In the genomic region with DNA sequence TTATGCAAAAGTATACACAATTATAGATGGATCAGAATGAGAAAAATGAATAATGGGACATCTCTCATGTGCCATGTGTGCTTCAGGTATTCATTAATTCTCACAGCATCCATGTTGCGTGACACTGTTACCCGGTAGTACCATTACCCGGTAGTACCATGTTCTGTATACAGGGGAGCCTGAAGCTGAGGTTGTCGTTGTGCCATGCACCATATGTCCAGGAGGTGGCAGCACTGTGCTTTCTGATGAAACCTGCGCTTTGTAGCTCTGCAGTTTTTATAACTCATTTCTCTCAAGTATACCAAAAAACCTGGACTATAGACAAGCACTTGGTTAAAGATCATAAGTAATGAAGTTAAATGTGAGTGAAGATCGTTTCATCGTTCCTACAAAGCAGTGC, we compare ENCODE assay signal across 8 mouse cellular contexts. TPM values are rescaled to one million over a fixed set of nuclear protein-coding genes. Genes with fewer than 3 reads are reported as not detected.
A peak's percentile ranks its signal among the peaks of the same experiment; 100 is the strongest.
DNase-seq lines count a peak whose midpoint lies in the region; ATAC-seq and TF ChIP-seq lines count a peak whose summit lies in the region.

No protein-coding gene starts in this region.

- peaks cover 4% of the 10 kb centered on the region; the same call in 1 of the 2 replicates for H3K36me3 ChIP-seq in embryonic facial prominence, embryonic 14.5 days (ENCODE audit: control insufficient read depth, insufficient read depth, low read length)
- H3K36me3 ChIP-seq in heart, embryonic 10.5 days, result no peaks in the 10 kb centered on the region
- no peaks in the 10 kb centered on the region for H3K36me3 ChIP-seq in liver, embryonic 14.5 days (replicated peaks; ENCODE audit: control insufficient read depth, insufficient read depth, low read depth)
- H3K36me3 ChIP-seq in neural tube, embryonic 13.5 days, result no peaks in the 10 kb centered on the region
- no peaks in the 10 kb centered on the region for H3K36me3 ChIP-seq in testis, adult 2 months (ENCODE audit: control insufficient read depth, insufficient read depth, low read length)

- H3K9ac ChIP-seq in embryonic facial prominence, embryonic 14.5 days (ENCODE audit: low read depth, low read length), result no peak overlapping the region
- H3K9ac ChIP-seq in liver, embryonic 14.5 days (replicated peaks), result no peak overlapping the region
- no peak overlapping the region for H3K9ac ChIP-seq in neural tube, embryonic 13.5 days

- ATAC-seq in embryonic facial prominence, embryonic 14.5 days (ENCODE audit: low read depth), result peak; percentile 85
- peak; percentile 52; the same call in 1 of the 2 replicates for ATAC-seq in liver, embryonic 14.5 days (ENCODE audit: insufficient read depth)
- peak; percentile 59; the same call in 1 of the 2 replicates for ATAC-seq in neural tube, embryonic 13.5 days (ENCODE audit: low read depth)

- H3K27me3 ChIP-seq in embryonic facial prominence, embryonic 14.5 days (replicated peaks; ENCODE audit: control insufficient read depth, insufficient read depth, low read length), result no peaks in the 10 kb centered on the region
- no peaks in the 10 kb centered on the region for H3K27me3 ChIP-seq in heart, embryonic 10.5 days (ENCODE audit: insufficient read depth, poor library complexity, severe bottlenecking)
- no peaks in the 10 kb centered on the region for H3K27me3 ChIP-seq in liver, embryonic 14.5 days (ENCODE audit: control insufficient read depth, insufficient read depth, low read length)
- no peaks in the 10 kb centered on the region for H3K27me3 ChIP-seq in neural tube, embryonic 13.5 days
- H3K27me3 ChIP-seq in testis, adult 2 months (ENCODE audit: control insufficient read depth, insufficient read depth, low read length), result no peaks in the 10 kb centered on the region

- H3K27ac ChIP-seq in embryonic facial prominence, embryonic 14.5 days (replicated peaks; ENCODE audit: low read depth, low read length), result no peak overlapping the region
- no peak overlapping the region for H3K27ac ChIP-seq in heart, embryonic 10.5 days
- no peak overlapping the region for H3K27ac ChIP-seq in liver, embryonic 14.5 days
- no peak overlapping the region for H3K27ac ChIP-seq in neural tube, embryonic 13.5 days (replicated peaks)
- no peak overlapping the region for H3K27ac ChIP-seq in testis, adult 2 months (ENCODE audit: control insufficient read depth, insufficient read depth, low read depth, low read length)

- H3K9me3 ChIP-seq in embryonic facial prominence, embryonic 14.5 days (ENCODE audit: control insufficient read depth, low read length), result no peaks in the 10 kb centered on the region
- H3K9me3 ChIP-seq in heart, embryonic 10.5 days, result no peaks in the 10 kb centered on the region
- H3K9me3 ChIP-seq in liver, embryonic 14.5 days (ENCODE audit: control insufficient read depth, low read length), result no peaks in the 10 kb centered on the region
- no peaks in the 10 kb centered on the region for H3K9me3 ChIP-seq in neural tube, embryonic 13.5 days

- H3K4me1 ChIP-seq in embryonic facial prominence, embryonic 14.5 days (ENCODE audit: control insufficient read depth, insufficient read depth, low read length), result no peaks in the 10 kb centered on the region
- H3K4me1 ChIP-seq in heart, embryonic 10.5 days, result no peaks in the 10 kb centered on the region
- 0 out of 4 replicates have a peak, but pooled peaks cover 0 to 2% of the 10 kb centered on the region in 2 experiments for H3K4me1 ChIP-seq in liver, embryonic 14.5 days (replicated peaks; ENCODE audit: control insufficient read depth in 2 of 2, insufficient read depth in 2 of 2, low read length in 1 of 2)
- H3K4me1 ChIP-seq in neural tube, embryonic 13.5 days (replicated peaks), result no peaks in the 10 kb centered on the region
- H3K4me1 ChIP-seq in testis, adult 2 months (ENCODE audit: control insufficient read depth, insufficient read depth, low read length), result peaks cover 4% of the 10 kb centered on the region; the same call in 1 of the 2 replicates

- no peak overlapping the region for H3K4me3 ChIP-seq in embryonic facial prominence, embryonic 14.5 days (ENCODE audit: low read depth, low read length)
- H3K4me3 ChIP-seq in heart, embryonic 10.5 days, result no peak overlapping the region
- no peak overlapping the region for H3K4me3 ChIP-seq in liver, embryonic 14.5 days (ENCODE audit: insufficient read depth in 1 of 2, low read depth in 2 of 2, low read length in 2 of 2)
- no peak overlapping the region for H3K4me3 ChIP-seq in neural tube, embryonic 13.5 days
- H3K4me3 ChIP-seq in testis, adult 2 months (ENCODE audit: control insufficient read depth, low read depth, low read length), result no peak overlapping the region

- no peak for TF ChIP-seq POLR2A in testis, adult 2 months (IDR thresholded peaks at IDR 0.05; ENCODE audit: control insufficient read depth, low read depth, low read length)

- H3K4me2 ChIP-seq in embryonic facial prominence, embryonic 14.5 days (ENCODE audit: low read depth, low read length), result no peak overlapping the region
- no peak overlapping the region for H3K4me2 ChIP-seq in liver, embryonic 14.5 days (ENCODE audit: low read depth)
- no peak overlapping the region for H3K4me2 ChIP-seq in neural tube, embryonic 13.5 days

- no peak for TF ChIP-seq EP300 in liver, embryonic 14.5 days (IDR thresholded peaks at IDR 0.05; ENCODE audit: low read depth)

- DNase-seq in CD4-positive helper T cell, adult 2 months (ENCODE audit: low read depth, low spot score), result peak; percentile 87
- DNase-seq in adrenal gland, postnatal 4 days (ENCODE audit: low spot score in 2 of 2), result peak; percentile 50 to 67
- peak; percentile 83 for DNase-seq in embryonic facial prominence, embryonic 14.5 days (ENCODE audit: low spot score)
- peak; percentile 80 for DNase-seq in heart, embryonic 10.5 days (ENCODE audit: low spot score)
- peak; percentile 86 to 95 for DNase-seq in kidney, postnatal 36 days
- peak; percentile 41 to 52 (median 50) for DNase-seq in liver, embryonic 14.5 days (ENCODE audit: low read depth in 3 of 3, low spot score in 3 of 3)

- TF ChIP-seq CTCF in liver, embryonic 14.5 days (IDR thresholded peaks at IDR 0.05; ENCODE audit: low read depth), result peak; percentile 93
- TF ChIP-seq CTCF in testis, adult 2 months (IDR thresholded peaks at IDR 0.05; ENCODE audit: control insufficient read depth, insufficient read depth, insufficient replicate concordance, low read depth, low read length), result peak; percentile 84; the same call in 1 of the 2 replicates

- WGBS in embryonic facial prominence, embryonic 14.5 days, result 21% methylated on average over 7 of the region's 7 CpGs
- WGBS in heart, embryonic 10.5 days, result 27% methylated on average over 7 of the region's 7 CpGs
- WGBS in liver, embryonic 14.5 days (ENCODE audit: insufficient replicate concordance), result 31% methylated on average over 7 of the region's 7 CpGs
- WGBS in neural tube, embryonic 13.5 days, result 22% methylated on average over 7 of the region's 7 CpGs

RNA-seq across cellular contexts. Expression of a gene that starts 14.0 kb away (rescaled TPM):
- 10 to 100 TPM; 14.6 to 14.9 TPM for total RNA-seq in adrenal gland, postnatal 4 days (2021)
- polyA plus RNA-seq in embryonic facial prominence, embryonic 14.5 days (2014; fragmentation: Nextera tagmentation; extraction: Ambion mirVana), result 4.4 and 5.2 TPM in 2 replicates
- polyA plus RNA-seq in heart, embryonic 10.5 days (2016; fragmentation: Nextera tagmentation; extraction: Ambion mirVana), result 3.9 and 4.4 TPM in 2 replicates
- polyA plus RNA-seq in liver, embryonic 14.5 days (2012; rRNA removed), result 0.93 and 1.7 TPM in 2 replicates
- polyA plus RNA-seq in liver, embryonic 14.5 days (2014; fragmentation: Nextera tagmentation; extraction: Ambion mirVana), result 1.7 and 2.0 TPM in 2 replicates
- 3.0 and 3.9 TPM in 2 replicates for polyA plus RNA-seq in neural tube, embryonic 13.5 days (2015; fragmentation: Nextera tagmentation; extraction: Ambion mirVana)
- 4.7 and 5.1 TPM in 2 replicates for polyA plus RNA-seq in testis, adult 2 months (2012; rRNA removed)

RNA-seq across cellular contexts. Expression of a gene that starts 14.1 kb away (rescaled TPM):
- 1 to 10 TPM; 6.1 to 6.7 TPM for total RNA-seq in adrenal gland, postnatal 4 days (2021)
- polyA plus RNA-seq in embryonic facial prominence, embryonic 14.5 days (2014; fragmentation: Nextera tagmentation; extraction: Ambion mirVana), result 8.7 and 9.7 TPM in 2 replicates
- polyA plus RNA-seq in heart, embryonic 10.5 days (2016; fragmentation: Nextera tagmentation; extraction: Ambion mirVana), result 7.5 and 8.9 TPM in 2 replicates
- 2.3 and 2.8 TPM in 2 replicates for polyA plus RNA-seq in liver, embryonic 14.5 days (2012; rRNA removed)
- 2.6 and 2.8 TPM in 2 replicates for polyA plus RNA-seq in liver, embryonic 14.5 days (2014; fragmentation: Nextera tagmentation; extraction: Ambion mirVana)
- 7.1 and 8.4 TPM in 2 replicates for polyA plus RNA-seq in neural tube, embryonic 13.5 days (2015; fragmentation: Nextera tagmentation; extraction: Ambion mirVana)
- 4.5 and 5.3 TPM in 2 replicates for polyA plus RNA-seq in testis, adult 2 months (2012; rRNA removed)

RNA-seq across cellular contexts. Expression of a gene that starts 32.2 kb away (rescaled TPM):
- 10 to 100 TPM; 74.1 to 83.6 TPM for total RNA-seq in adrenal gland, postnatal 4 days (2021)
- 78.3 and 83.1 TPM in 2 replicates for polyA plus RNA-seq in embryonic facial prominence, embryonic 14.5 days (2014; fragmentation: Nextera tagmentation; extraction: Ambion mirVana)
- polyA plus RNA-seq in heart, embryonic 10.5 days (2016; fragmentation: Nextera tagmentation; extraction: Ambion mirVana), result 57.1 and 61.5 TPM in 2 replicates
- polyA plus RNA-seq in liver, embryonic 14.5 days (2012; rRNA removed), result 8.4 and 13.8 TPM in 2 replicates
- polyA plus RNA-seq in liver, embryonic 14.5 days (2014; fragmentation: Nextera tagmentation; extraction: Ambion mirVana), result 23.9 and 24.6 TPM in 2 replicates
- 89.5 and 101 TPM in 2 replicates for polyA plus RNA-seq in neural tube, embryonic 13.5 days (2015; fragmentation: Nextera tagmentation; extraction: Ambion mirVana)
- 10.1 and 11.5 TPM in 2 replicates for polyA plus RNA-seq in testis, adult 2 months (2012; rRNA removed)
